Comparison of ENCODE assay signal across 8 mouse cellular contexts in genomic region chr14:103051159-103051769, GRCm38 (mm10). TPM values are rescaled to one million over a fixed set of nuclear protein-coding genes. Genes with fewer than 3 reads are reported as not detected.
DNase-seq lines count a peak whose midpoint lies in the region; ATAC-seq lines count a peak whose summit lies in the region.

No protein-coding gene starts in this region.

- H3K9ac ChIP-seq in hindbrain, embryonic 13.5 days: no peak overlapping the region

- no peaks in the 10 kb centered on the region for H3K36me3 ChIP-seq in hindbrain, embryonic 13.5 days

- WGBS in hindbrain, embryonic 13.5 days: 39% methylated on average over 8 of the region's 8 CpGs

- H3K4me1 ChIP-seq in hindbrain, embryonic 13.5 days (replicated peaks): no peaks in the 10 kb centered on the region

- peak; percentile 68; the same call in 1 of the 2 replicates for ATAC-seq in hindbrain, embryonic 13.5 days (ENCODE audit: low FRiP score)

- H3K27ac ChIP-seq in hindbrain, embryonic 13.5 days: no peak overlapping the region

- no peak overlapping the region for H3K4me2 ChIP-seq in hindbrain, embryonic 13.5 days

- peak; percentile 47 for DNase-seq in MN1 (ENCODE audit: low spot score)
- peak; percentile 51 for DNase-seq in cerebellum, adult 8-10 months
- DNase-seq in frontal cortex, adult 2 months (ENCODE audit: extremely low spot score in 1 of 2, low spot score in 1 of 2): peak; percentile 52 to 84
- DNase-seq in layer of hippocampus, postnatal 10 days (ENCODE audit: low spot score in 2 of 2): peak; percentile 76 to 83
- DNase-seq in lung, postnatal 14 days: peak; percentile 85
- peak; percentile 80 for DNase-seq in retina, embryonic 14.5 days (ENCODE audit: low spot score)
- DNase-seq in thymus, postnatal 25 days: peak; percentile 88

- no peak overlapping the region for H3K4me3 ChIP-seq in hindbrain, embryonic 13.5 days

- no peaks in the 10 kb centered on the region for H3K9me3 ChIP-seq in hindbrain, embryonic 13.5 days

- no peaks in the 10 kb centered on the region for H3K27me3 ChIP-seq in hindbrain, embryonic 13.5 days

RNA-seq across cellular contexts. Expression of gene Acod1, which starts 4.5 kb away (rescaled TPM):
- 0.04 and 0.08 TPM in 2 replicates for polyA plus RNA-seq in frontal cortex, adult 2 months (2012; rRNA removed)
- polyA plus RNA-seq in hindbrain, embryonic 13.5 days (2015; fragmentation: Nextera tagmentation; extraction: Ambion mirVana): not detected in 2 replicates
- not detected for total RNA-seq in layer of hippocampus, postnatal 10 days (2021)

RNA-seq across cellular contexts. Expression of gene Cln5, which starts 18.8 kb away (rescaled TPM):
- polyA plus RNA-seq in frontal cortex, adult 2 months (2012; rRNA removed): 11.7 and 13.2 TPM in 2 replicates
- polyA plus RNA-seq in hindbrain, embryonic 13.5 days (2015; fragmentation: Nextera tagmentation; extraction: Ambion mirVana): 15.0 and 15.2 TPM in 2 replicates
- total RNA-seq in layer of hippocampus, postnatal 10 days (2021): 1 to 10 TPM; 6.5 to 6.9 TPM

RNA-seq across cellular contexts. Expression of gene Fbxl3, which starts 48.1 kb away (rescaled TPM):
- 94.6 and 101 TPM in 2 replicates for polyA plus RNA-seq in frontal cortex, adult 2 months (2012; rRNA removed)
- 22.4 and 23.8 TPM in 2 replicates for polyA plus RNA-seq in hindbrain, embryonic 13.5 days (2015; fragmentation: Nextera tagmentation; extraction: Ambion mirVana)
- total RNA-seq in layer of hippocampus, postnatal 10 days (2021): 10 to 100 TPM; 66.6 to 80.9 TPM
